Mouse (Mus musculus) lung, postnatal 0 days (tissue): Measurements from ENCODE around the gene Ptprg. TPM values are rescaled to one million over a fixed set of nuclear protein-coding genes. Genes with fewer than 3 reads are reported as not detected.

Experiments used
- ATAC-seq: fragments of 200-750 bp; cut with Nextera tagmentation; 2 replicates; pipeline ENCODE4 v1.8.0; 2017; ENCODE audit warnings: moderate library complexity
- DNase-seq: peaks from one replicate; pipeline ENCODE4 v3.0.0-alpha.2; 2016; ENCODE audit warnings: low spot score
- H3K27ac ChIP-seq: fragments of 300-500 bp; sonication (generic); 2 replicates; pipeline ENCODE4 v1.5.1; 2014; ENCODE audit warnings: antibody characterized with exemption, mild to moderate bottlenecking, low read length, mixed read lengths
- H3K27me3 ChIP-seq: fragments of 300-500 bp; sonication (generic); replicated peaks from 2 replicates; pipeline ENCODE4 v1.6.1; 2014; ENCODE audit warnings: low read length, mixed read lengths; ENCODE audit not compliant: insufficient read depth
- H3K36me3 ChIP-seq: fragments of 300-500 bp; sonication (generic); 2 replicates; pipeline ENCODE4 v1.6.1; 2014; ENCODE audit warnings: low read length, mixed read lengths; ENCODE audit not compliant: insufficient read depth
- H3K4me1 ChIP-seq: fragments of 300-500 bp; sonication (generic); 2 replicates; pipeline ENCODE4 v1.6.1; 2014; ENCODE audit warnings: antibody characterized with exemption, low read depth, low read length, mixed read lengths; ENCODE audit not compliant: insufficient read depth
- H3K4me2 ChIP-seq: fragments of 300-500 bp; sonication (generic); replicated peaks from 2 replicates; pipeline ENCODE4 v1.6.1; 2014; ENCODE audit warnings: low read depth, mild to moderate bottlenecking, low read length, moderate library complexity, mixed read lengths
- H3K4me3 ChIP-seq: fragments of 300-500 bp; sonication (generic); 2 replicates; pipeline ENCODE4 v1.5.1; 2014; ENCODE audit warnings: low read depth, low read length
- H3K9ac ChIP-seq: fragments of 300-500 bp; sonication (generic); replicated peaks from 2 replicates; pipeline ENCODE4 v1.6.1; 2014; ENCODE audit warnings: low read depth, mild to moderate bottlenecking
- H3K9me3 ChIP-seq: fragments of 300-500 bp; sonication (generic); 2 replicates; pipeline ENCODE4 v1.6.1; 2016; ENCODE audit warnings: low read length, mixed read lengths
- CTCF ChIP-seq: IDR thresholded peaks from 2 replicates; pipeline ENCODE4 v1.5.1; 2016; ENCODE audit warnings: antibody characterized with exemption, mild to moderate bottlenecking
- EP300 ChIP-seq: IDR thresholded peaks from 2 replicates; pipeline ENCODE4 v1.6.1; 2016; ENCODE audit warnings: antibody characterized with exemption, mild to moderate bottlenecking, control low read depth
- whole genome bisulfite sequencing: fragments of 180-500 bp; shearing (Covaris S2); extraction: QIAGEN DNeasy Blood & Tissue Kit; methylation state at CpG from one replicate; pipeline ENCODE4 v1.1.7; 2014; 5-methylcytosine and 5-hydroxymethylcytosine counted together
- polyA plus RNA-seq: library from polyadenylated mRNA; unstranded; fragments of >200 nt; fragmentation: Nextera tagmentation; extraction: Ambion mirVana; gene quantifications from 2 replicates; pipeline ENCODE4 v1.2.1, GENCODE M21; 2015

Gene Ptprg
- polyA plus RNA-seq, 1 experiment from 2014 or later, result 19.4 TPM

GRCm38 (mm10) chr14:11722101-11722500 is 168.8 kb downstream of the Ptprg start:
- Histone ChIP-seq H3K9ac (no peak overlapping the region), H3K4me3 (no peak overlapping the region), H3K27ac (no peak overlapping the region), H3K4me1 (no peaks in the 10 kb centered on the region), H3K27me3 (no peaks in the 10 kb centered on the region), H3K9me3 (no peaks in the 10 kb centered on the region), H3K36me3 (no peaks in the 10 kb centered on the region), H3K4me2 (no peak overlapping the region)
- DNase-seq, result no peak
- 78% methylated on average over 5 of the region's 5 CpGs for WGBS
- no peak for ATAC-seq
- TF ChIP-seq EP300 (no peak), CTCF (no peak)

- H3K4me2 ChIP-seq, result no peak overlapping the region
- H3K9me3 ChIP-seq, result no peaks in the 10 kb centered on the region
- H3K36me3 ChIP-seq, result no peaks in the 10 kb centered on the region
- no peak overlapping the region for H3K4me3 ChIP-seq
- ATAC-seq (no peak), DNase-seq (no peak)
- TF ChIP-seq CTCF (no peak), EP300 (no peak)
- H3K27me3 ChIP-seq, result no peaks in the 10 kb centered on the region
- H3K9ac ChIP-seq, result no peak overlapping the region
- WGBS, result 89% methylated on average over 7 of the region's 7 CpGs
- no peaks in the 10 kb centered on the region for H3K4me1 ChIP-seq
- H3K27ac ChIP-seq, result no peak overlapping the region
Observed at GRCm38 (mm10) chr14:11723876-11724275, 170.5 kb downstream of the Ptprg start.

GRCm38 (mm10) chr14:11731223-11731920 is 178.0 kb downstream of the Ptprg start:
- DNase-seq (peak; percentile 35), ATAC-seq (peak; percentile 65)
- H3K4me2 ChIP-seq, result no peak overlapping the region
- no peak overlapping the region for H3K27ac ChIP-seq
- no peak for TF ChIP-seq CTCF
- no peak for TF ChIP-seq EP300
- no peak overlapping the region for H3K4me3 ChIP-seq
- no peaks in the 10 kb centered on the region; the same call in 1 of the 2 replicates for H3K4me1 ChIP-seq
- no peak overlapping the region for H3K9ac ChIP-seq
- WGBS, result 21% methylated on average over 7 of the region's 7 CpGs
- no peaks in the 10 kb centered on the region for H3K27me3 ChIP-seq
- H3K9me3 ChIP-seq, result no peaks in the 10 kb centered on the region
- H3K36me3 ChIP-seq, result no peaks in the 10 kb centered on the region

DNA sequence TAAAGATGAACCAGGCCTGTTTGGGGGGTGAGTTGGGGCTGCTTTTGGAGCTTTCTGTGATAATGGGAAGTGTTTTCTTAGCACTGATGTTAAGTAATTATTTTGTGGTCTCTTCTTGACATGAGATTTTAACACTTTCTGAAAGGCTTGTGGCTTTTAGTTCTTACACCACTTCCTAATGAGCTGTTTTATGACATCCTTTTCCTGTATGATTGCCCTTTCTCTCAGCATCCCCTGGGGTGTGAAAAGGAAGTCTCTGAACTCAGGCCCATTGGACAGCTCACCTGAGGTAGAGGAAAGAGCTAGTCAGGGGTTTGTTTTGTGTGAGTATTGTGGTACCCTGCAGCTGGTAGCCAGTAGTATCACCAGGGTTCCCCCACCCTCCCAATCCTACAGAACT is 179.0 kb downstream of the Ptprg start:
- Histone ChIP-seq H3K4me2 (no peak overlapping the region), H3K4me1 (no peaks in the 10 kb centered on the region; the same call in 1 of the 2 replicates), H3K9me3 (no peaks in the 10 kb centered on the region), H3K36me3 (no peaks in the 10 kb centered on the region), H3K27ac (no peak overlapping the region), H3K27me3 (no peaks in the 10 kb centered on the region), H3K4me3 (no peak overlapping the region), H3K9ac (no peak overlapping the region)
- ATAC-seq (no peak), DNase-seq (no peak)
- TF ChIP-seq CTCF (no peak), EP300 (no peak)

GRCm38 (mm10) chr14:11743726-11744125 is 190.4 kb downstream of the Ptprg start:
- DNase-seq (no peak), ATAC-seq (no peak)
- WGBS, result 95% methylated on average over 1 of the region's 1 CpGs
- Histone ChIP-seq H3K4me2 (no peak overlapping the region), H3K27ac (no peak overlapping the region), H3K9me3 (no peaks in the 10 kb centered on the region), H3K4me1 (no peaks in the 10 kb centered on the region), H3K9ac (no peak overlapping the region), H3K27me3 (no peaks in the 10 kb centered on the region), H3K36me3 (no peaks in the 10 kb centered on the region), H3K4me3 (no peak overlapping the region)
- TF ChIP-seq CTCF (no peak), EP300 (no peak)

DNA sequence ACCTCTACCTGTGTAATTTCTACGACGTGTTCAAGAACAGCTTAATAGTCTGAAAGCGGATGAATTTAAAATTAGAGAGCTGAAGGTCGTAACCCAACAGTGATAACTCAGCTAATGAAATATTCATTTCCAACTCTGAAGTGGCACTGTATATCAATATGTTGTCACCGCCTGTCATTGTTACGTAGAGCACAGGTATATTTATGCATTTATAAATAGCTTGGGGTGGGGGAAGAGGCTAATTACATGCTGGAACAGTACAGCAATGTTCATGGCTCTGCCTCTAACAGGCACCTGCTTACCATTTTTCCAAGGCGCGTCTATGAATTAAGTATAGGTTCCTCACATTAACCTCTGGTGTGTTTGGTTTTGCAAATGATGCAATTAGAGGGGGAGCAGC is 199.3 kb downstream of the Ptprg start:
- Histone ChIP-seq H3K27ac (no peak overlapping the region), H3K9ac (no peak overlapping the region), H3K27me3 (no peaks in the 10 kb centered on the region), H3K36me3 (no peaks in the 10 kb centered on the region), H3K4me3 (no peak overlapping the region), H3K4me1 (no peaks in the 10 kb centered on the region), H3K9me3 (no peaks in the 10 kb centered on the region), H3K4me2 (no peak overlapping the region)
- TF ChIP-seq CTCF (no peak), EP300 (no peak)
- ATAC-seq (no peak), DNase-seq (no peak)
- 82% methylated on average over 8 of the region's 8 CpGs for WGBS
